Mouse (Mus musculus) erythroblast, embryonic 14.5 days (primary cell): ENCODE results near the gene Gjb6. TPM values are rescaled to one million over a fixed set of nuclear protein-coding genes. Genes with fewer than 3 reads are reported as not detected.

Source experiments
- H3K27me3 ChIP-seq: 2 replicates; pipeline ENCODE4 v1.6.1; 2012; ENCODE audit warnings: inconsistent platforms; ENCODE audit not compliant: control insufficient read depth
- H3K36me3 ChIP-seq: 2 replicates; pipeline ENCODE4 v1.6.1; 2012; ENCODE audit warnings: mild to moderate bottlenecking, inconsistent platforms; ENCODE audit not compliant: control insufficient read depth
- H3K4me1 ChIP-seq: 2 replicates; pipeline ENCODE4 v1.6.1; 2012; ENCODE audit warnings: inconsistent platforms; ENCODE audit not compliant: control insufficient read depth
- H3K4me3 ChIP-seq: replicated peaks from 2 replicates; pipeline ENCODE3; 2012; ENCODE audit warnings: moderate library complexity, mild to moderate bottlenecking, inconsistent platforms
- H3K9me3 ChIP-seq: 2 replicates; pipeline ENCODE4 v1.6.1; 2012; ENCODE audit warnings: low read length, inconsistent platforms, mixed read lengths; ENCODE audit not compliant: control insufficient read depth
- GATA1 ChIP-seq: IDR thresholded peaks from 2 replicates; pipeline ENCODE4 v1.6.1; 2012; ENCODE audit warnings: low read length, inconsistent platforms, mixed read lengths
- TAL1 ChIP-seq: IDR thresholded peaks from 3 replicates; pipeline ENCODE4 v1.6.1; 2012; ENCODE audit warnings: low read length, inconsistent platforms, mixed read lengths
- polyA plus RNA-seq: library from polyadenylated mRNA; stranded (reverse); fragments of >175 nt; gene quantifications from 2 replicates; pipeline ENCODE4 v1.2.3, GENCODE M21; 2012

The Gjb6 gene
- polyA plus RNA-seq, 1 experiment = not detected

- Histone ChIP-seq H3K27me3 (peaks cover 41% of the 10 kb centered on the region), H3K4me3 (no peak overlapping the region), H3K36me3 (no peaks in the 10 kb centered on the region), H3K9me3 (no peaks in the 10 kb centered on the region; the same call in 1 of the 2 replicates), H3K4me1 (peaks cover 8% of the 10 kb centered on the region)
- no peak for TF ChIP-seq GATA1
Observed at GRCm38 (mm10) chr14:57101623-57102022, 31.8 kb downstream of the Gjb6 start.

GRCm38 (mm10) chr14:57095855-57096254, 37.6 kb downstream of the Gjb6 start:
- Histone ChIP-seq H3K27me3 (no peaks in the 10 kb centered on the region), H3K4me1 (peaks cover 12% of the 10 kb centered on the region), H3K36me3 (no peaks in the 10 kb centered on the region), H3K4me3 (no peak overlapping the region), H3K9me3 (no peaks in the 10 kb centered on the region)
- TF ChIP-seq GATA1 (no peak), TAL1 (no peak)

DNA sequence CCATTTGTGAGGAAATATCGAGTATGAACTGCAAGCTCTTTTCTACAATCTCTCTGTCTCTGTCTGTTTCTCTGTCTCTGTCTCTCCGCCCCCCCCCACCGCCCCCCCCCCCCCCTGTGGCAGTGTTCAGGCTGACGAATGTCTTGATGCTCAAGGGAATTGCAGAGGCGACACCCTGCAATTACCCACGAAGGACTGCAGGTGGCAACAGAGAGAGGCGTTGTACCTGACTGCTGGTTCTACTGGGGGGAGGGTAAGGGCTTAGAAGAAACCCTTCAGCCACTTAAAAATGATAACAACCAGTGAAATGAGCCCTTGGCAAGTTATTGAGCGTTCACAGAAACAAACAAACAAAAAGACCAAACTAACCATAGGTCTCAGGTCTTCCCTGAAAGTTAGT, 40.4 kb downstream of the Gjb6 start:
- Histone ChIP-seq H3K27me3 (no peaks in the 10 kb centered on the region; the same call in 1 of the 2 replicates), H3K4me1 (peaks cover 12% of the 10 kb centered on the region), H3K4me3 (no peak overlapping the region), H3K36me3 (no peaks in the 10 kb centered on the region), H3K9me3 (no peaks in the 10 kb centered on the region)
- no peak for TF ChIP-seq GATA1
- no peak for TF ChIP-seq TAL1

DNA sequence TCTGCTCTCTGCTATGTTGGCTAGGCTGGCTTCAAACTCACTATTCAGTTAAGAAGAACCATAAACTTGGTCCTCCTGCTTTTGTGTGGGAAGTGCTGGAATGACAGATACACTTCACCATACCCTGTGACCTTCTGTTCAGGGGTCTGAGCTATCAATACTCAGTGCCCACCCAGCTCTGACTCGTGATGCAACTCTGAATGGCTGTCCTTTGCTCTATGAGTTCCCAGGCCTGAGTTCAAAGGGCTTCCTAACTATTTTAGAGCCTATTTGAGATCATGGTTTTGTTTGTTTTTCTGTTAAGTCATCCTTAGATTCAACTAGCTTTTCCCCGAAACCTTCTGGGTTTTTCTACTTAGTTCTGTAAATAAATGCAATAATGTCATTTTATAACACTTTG, 43.4 kb downstream of the Gjb6 start:
- H3K36me3 ChIP-seq = no peaks in the 10 kb centered on the region
- H3K9me3 ChIP-seq = no peaks in the 10 kb centered on the region
- no peaks in the 10 kb centered on the region; the same call in 1 of the 2 replicates for H3K27me3 ChIP-seq
- H3K4me1 ChIP-seq = peaks cover under 1% of the 10 kb centered on the region; the same call in 1 of the 2 replicates
- H3K4me3 ChIP-seq = no peak overlapping the region
- TF ChIP-seq TAL1 (no peak), GATA1 (no peak)

DNA sequence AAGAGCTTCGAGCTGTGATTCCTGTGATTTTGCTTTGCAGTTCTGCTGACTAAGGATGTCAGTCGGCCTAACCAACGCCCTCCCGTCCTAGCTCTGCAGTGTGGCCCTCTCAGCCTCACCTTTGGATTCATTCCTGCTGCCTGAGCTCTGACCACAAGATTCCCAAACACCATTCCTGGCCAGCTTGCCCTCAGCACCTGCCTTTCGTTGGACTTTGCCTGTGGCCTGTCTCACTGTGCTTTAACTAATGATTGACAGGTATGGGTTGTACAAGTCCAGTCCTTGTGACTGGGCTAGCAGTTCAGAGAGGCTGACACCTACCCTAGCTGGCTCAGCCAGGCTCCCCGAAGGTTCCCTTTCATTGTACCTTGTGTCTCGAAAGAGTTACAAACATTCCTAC, 44.3 kb downstream of the Gjb6 start:
- H3K27me3 ChIP-seq = no peaks in the 10 kb centered on the region; the same call in 1 of the 2 replicates
- no peaks in the 10 kb centered on the region for H3K36me3 ChIP-seq
- H3K4me1 ChIP-seq = no peaks in the 10 kb centered on the region; the same call in 1 of the 2 replicates
- TF ChIP-seq TAL1 (no peak), GATA1 (no peak)
- H3K9me3 ChIP-seq = no peaks in the 10 kb centered on the region
- H3K4me3 ChIP-seq = no peak overlapping the region

DNA sequence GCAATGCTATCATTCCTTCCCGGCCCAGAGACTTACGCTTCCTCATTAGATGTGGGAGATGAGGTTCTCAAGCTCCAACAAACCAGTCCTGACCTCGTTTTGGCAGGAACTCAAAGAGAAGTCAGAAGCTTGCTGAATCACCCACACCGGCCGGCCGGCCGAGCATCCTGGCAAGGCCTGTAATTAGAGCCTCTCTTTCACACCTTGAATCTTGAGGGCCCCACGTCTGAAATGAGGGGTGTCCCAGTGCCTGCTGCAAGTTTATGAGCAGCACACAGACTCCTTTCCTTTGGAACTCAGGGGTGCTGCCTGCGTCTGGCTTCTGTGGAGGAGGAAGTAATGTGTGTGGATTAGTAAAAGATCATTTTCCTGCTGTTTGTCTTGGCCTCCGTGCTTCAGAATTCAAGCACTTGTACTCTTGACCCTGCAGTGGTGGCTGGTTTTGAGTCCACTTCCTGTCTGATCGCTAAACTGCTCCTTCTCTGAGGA, 49.2 kb downstream of the Gjb6 start:
- Histone ChIP-seq H3K9me3 (no peaks in the 10 kb centered on the region), H3K4me1 (no peaks in the 10 kb centered on the region), H3K27me3 (no peaks in the 10 kb centered on the region), H3K36me3 (no peaks in the 10 kb centered on the region), H3K4me3 (no peak overlapping the region)
- TF ChIP-seq TAL1 (no peak), GATA1 (no peak)

DNA sequence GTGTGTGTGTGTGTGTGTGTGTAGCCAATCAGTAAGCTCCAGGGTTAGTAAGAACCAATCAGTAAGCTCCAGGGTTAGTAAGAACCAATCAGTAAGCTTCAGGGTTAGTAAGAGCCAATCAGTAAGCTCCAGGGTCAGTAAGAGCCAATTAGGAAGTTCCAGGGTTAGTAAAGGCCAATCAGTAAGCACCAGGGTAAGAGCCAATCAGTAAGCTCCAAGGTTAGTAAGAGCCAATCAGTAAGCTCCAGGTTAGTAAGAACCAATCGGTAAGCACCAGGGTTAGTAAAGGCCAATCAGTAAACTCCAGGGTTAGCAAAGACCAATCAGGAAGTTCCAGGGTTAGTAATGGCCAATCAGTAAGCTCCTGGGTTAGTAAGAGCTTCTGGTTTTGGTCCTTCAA, 50.5 kb downstream of the Gjb6 start:
- Histone ChIP-seq H3K4me3 (no peak overlapping the region), H3K9me3 (no peaks in the 10 kb centered on the region), H3K36me3 (no peaks in the 10 kb centered on the region), H3K4me1 (no peaks in the 10 kb centered on the region), H3K27me3 (no peaks in the 10 kb centered on the region)
- no peak for TF ChIP-seq GATA1
- TF ChIP-seq TAL1 = no peak

DNA sequence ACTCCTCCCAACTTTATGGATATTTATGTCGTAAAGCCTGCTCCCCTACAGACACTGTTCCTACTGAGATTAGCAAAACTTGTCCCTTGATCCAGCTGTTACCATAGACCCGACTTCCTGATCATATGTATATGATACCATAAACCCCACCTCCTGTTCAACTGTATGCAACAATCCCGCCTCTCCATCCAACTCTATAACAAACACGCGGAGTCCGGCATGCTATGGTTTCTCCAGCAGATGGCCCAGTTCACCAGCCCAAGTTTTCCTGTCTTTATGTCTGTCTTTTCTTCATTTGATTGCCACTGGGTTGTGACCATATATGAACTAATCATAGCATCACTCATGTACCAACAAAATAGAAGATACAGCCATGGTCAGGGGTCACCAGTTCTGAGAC, 57.9 kb downstream of the Gjb6 start:
- TF ChIP-seq TAL1 (no peak), GATA1 (no peak)
- no peaks in the 10 kb centered on the region for H3K27me3 ChIP-seq

More for the DNA sequence above, 57.9 kb downstream of the Gjb6 start:
- Histone ChIP-seq H3K9me3 (no peaks in the 10 kb centered on the region), H3K4me3 (no peak overlapping the region), H3K36me3 (no peaks in the 10 kb centered on the region), H3K4me1 (no peaks in the 10 kb centered on the region)

Other genes with a start within 250 kb of the Gjb6 start
- gene Zmym2, start 247.0 kb downstream of the Gjb6 start, polyA plus RNA-seq = 0.03 and 0.10 TPM in 2 replicates
- gene Gja3, start 75.5 kb downstream of the Gjb6 start, polyA plus RNA-seq = not detected in 2 replicates
- gene Gjb2, start 28.9 kb downstream of the Gjb6 start, polyA plus RNA-seq = 0.02 TPM in 2 replicates
- gene Gm4491, start 17.7 kb downstream of the Gjb6 start, polyA plus RNA-seq = not detected in 2 replicates